Mouse (Mus musculus): ENCODE data around the gene Sephs1.

DNA sequence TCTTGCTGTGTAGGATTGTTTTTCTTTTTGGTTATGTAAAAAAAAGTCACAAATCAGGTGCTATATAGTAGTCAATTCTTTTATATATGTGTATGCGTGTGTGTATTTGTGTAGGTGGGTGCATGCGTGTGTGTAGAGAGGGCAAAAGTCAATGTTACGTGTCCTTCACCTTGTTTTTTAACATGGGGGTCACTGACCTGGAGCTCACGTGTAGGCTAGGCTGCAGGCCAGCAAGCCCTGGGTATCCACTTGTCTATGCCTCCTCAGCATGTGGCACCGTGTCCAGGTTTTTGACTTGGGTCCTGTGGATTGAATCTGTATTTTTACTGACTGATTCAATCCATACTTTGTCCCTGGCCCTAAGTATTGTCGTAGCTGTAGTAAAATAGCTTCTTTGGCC, 19.3 kb downstream of the Sephs1 start:
- no peak for TF ChIP-seq CTCF (IDR thresholded peaks at IDR 0.05)
- TF ChIP-seq EP300 (IDR thresholded peaks at IDR 0.05) = no peak
